In genomic region chr5:143638516-143639270, GRCm38 (mm10) we compare ENCODE assay signal across 8 mouse cellular contexts. TPM values are rescaled to one million over a fixed set of nuclear protein-coding genes. Genes with fewer than 3 reads are reported as not detected.
A peak's percentile ranks its signal among the peaks of the same experiment; 100 is the strongest.
DNase-seq lines count a peak whose midpoint lies in the region; ATAC-seq and TF ChIP-seq lines count a peak whose summit lies in the region.

No protein-coding gene starts in this region.

- no peak for TF ChIP-seq EP300 in heart, postnatal 0 days (IDR thresholded peaks at IDR 0.05; ENCODE audit: low read depth)
- no peak for TF ChIP-seq EP300 in stomach, postnatal 0 days (optimal IDR thresholded peaks at IDR 0.05)

- WGBS in heart, postnatal 0 days, result 27% methylated on average over 7 of the region's 7 CpGs
- 67% methylated on average over 7 of the region's 7 CpGs for WGBS in stomach, embryonic 14.5 days
- 56% methylated on average over 7 of the region's 7 CpGs for WGBS in stomach, postnatal 0 days
- 38% methylated on average over 7 of the region's 7 CpGs for WGBS in limb, embryonic 12.5 days

- peak overlapping the region; percentile 11 for H3K4me2 ChIP-seq in heart, postnatal 0 days (ENCODE audit: low read depth, low read length)
- H3K4me2 ChIP-seq in stomach, embryonic 14.5 days (replicated peaks; ENCODE audit: low read depth, low read length), result no peak overlapping the region
- H3K4me2 ChIP-seq in stomach, postnatal 0 days (replicated peaks; ENCODE audit: low read depth), result no peak overlapping the region
- peak overlapping the region; percentile 30 for H3K4me2 ChIP-seq in limb, embryonic 12.5 days

- no peaks in the 10 kb centered on the region for H3K27me3 ChIP-seq in heart, postnatal 0 days (ENCODE audit: control insufficient read depth, insufficient read depth, low read length)
- H3K27me3 ChIP-seq in stomach, embryonic 14.5 days (ENCODE audit: control insufficient read depth, insufficient read depth, low read length), result no peaks in the 10 kb centered on the region
- H3K27me3 ChIP-seq in stomach, postnatal 0 days (ENCODE audit: control insufficient read depth, insufficient read depth, low read length), result no peaks in the 10 kb centered on the region
- H3K27me3 ChIP-seq in limb, embryonic 12.5 days, result no peaks in the 10 kb centered on the region

- no peak overlapping the region for H3K4me3 ChIP-seq in heart, postnatal 0 days (ENCODE audit: low read depth, low read length)
- no peak overlapping the region for H3K4me3 ChIP-seq in stomach, embryonic 14.5 days (ENCODE audit: low read depth, low read length)
- no peak overlapping the region for H3K4me3 ChIP-seq in stomach, postnatal 0 days (ENCODE audit: low read depth, low read length)
- no peak overlapping the region for H3K4me3 ChIP-seq in limb, embryonic 12.5 days (replicated peaks)

- DNase-seq in heart, postnatal 0 days (ENCODE audit: low spot score), result no peak
- DNase-seq in heart, postnatal 14 days, result no peak
- no peak for DNase-seq in stomach, postnatal 0 days (ENCODE audit: low spot score)
- DNase-seq in urinary bladder, adult 18-20 months (ENCODE audit: low spot score in 2 of 2), result no peak
- no peak for DNase-seq in gastrocnemius, postnatal 36 days
- DNase-seq in urinary bladder, postnatal 25 days (ENCODE audit: low spot score), result no peak

- peak overlapping the region; percentile 70 for H3K27ac ChIP-seq in heart, postnatal 0 days (ENCODE audit: low read depth)
- peak overlapping the region; percentile 64 for H3K27ac ChIP-seq in stomach, embryonic 14.5 days (ENCODE audit: low read length)
- no peak overlapping the region for H3K27ac ChIP-seq in stomach, postnatal 0 days (replicated peaks)
- peak overlapping the region; percentile 85 for H3K27ac ChIP-seq in limb, embryonic 12.5 days

- TF ChIP-seq CTCF in heart, postnatal 0 days (IDR thresholded peaks at IDR 0.05; ENCODE audit: low read depth), result no peak
- TF ChIP-seq CTCF in stomach, postnatal 0 days (IDR thresholded peaks at IDR 0.05; ENCODE audit: low read depth), result no peak

- H3K9me3 ChIP-seq in heart, postnatal 0 days (replicated peaks; ENCODE audit: control insufficient read depth, low read length), result no peaks in the 10 kb centered on the region
- H3K9me3 ChIP-seq in stomach, embryonic 14.5 days (ENCODE audit: control insufficient read depth, low read depth, low read length), result no peaks in the 10 kb centered on the region
- no peaks in the 10 kb centered on the region for H3K9me3 ChIP-seq in stomach, postnatal 0 days (ENCODE audit: control insufficient read depth, low read length)
- no peaks in the 10 kb centered on the region for H3K9me3 ChIP-seq in limb, embryonic 12.5 days

- no peak overlapping the region for H3K9ac ChIP-seq in heart, postnatal 0 days (replicated peaks; ENCODE audit: low read depth, low read length)
- H3K9ac ChIP-seq in stomach, embryonic 14.5 days (replicated peaks; ENCODE audit: low read depth, low read length), result no peak overlapping the region
- no peak overlapping the region for H3K9ac ChIP-seq in stomach, postnatal 0 days (ENCODE audit: low read length)
- no peak overlapping the region for H3K9ac ChIP-seq in limb, embryonic 12.5 days (replicated peaks)

- intact Hi-C loops in heart, postnatal 14 days (cut with DNase I), result no loop called here
- intact Hi-C loops in gastrocnemius, postnatal 36 days (cut with DNase I), result no loop called here

- H3K36me3 ChIP-seq in heart, postnatal 0 days (replicated peaks; ENCODE audit: control insufficient read depth, insufficient read depth, low read length), result no peaks in the 10 kb centered on the region
- no peaks in the 10 kb centered on the region for H3K36me3 ChIP-seq in stomach, embryonic 14.5 days (ENCODE audit: control insufficient read depth, insufficient read depth, low read length)
- H3K36me3 ChIP-seq in stomach, postnatal 0 days (ENCODE audit: control insufficient read depth, insufficient read depth, low read length), result no peaks in the 10 kb centered on the region
- no peaks in the 10 kb centered on the region for H3K36me3 ChIP-seq in limb, embryonic 12.5 days

- H3K4me1 ChIP-seq in heart, postnatal 0 days (ENCODE audit: control insufficient read depth, insufficient read depth), result peaks cover 69% of the 10 kb centered on the region
- peaks cover 59% of the 10 kb centered on the region for H3K4me1 ChIP-seq in stomach, embryonic 14.5 days (ENCODE audit: control insufficient read depth, insufficient read depth, low read length)
- peaks cover 15% of the 10 kb centered on the region; the same call in 1 of the 2 replicates for H3K4me1 ChIP-seq in stomach, postnatal 0 days (replicated peaks; ENCODE audit: control insufficient read depth, insufficient read depth)
- peaks cover 88% of the 10 kb centered on the region for H3K4me1 ChIP-seq in limb, embryonic 12.5 days (replicated peaks)

- no peak for ATAC-seq in heart, postnatal 0 days (ENCODE audit: insufficient read depth, low read depth)
- ATAC-seq in stomach, embryonic 14.5 days (ENCODE audit: insufficient number of reproducible peaks, insufficient read depth, low FRiP score, low read depth), result no peak
- no peak for ATAC-seq in stomach, postnatal 0 days (ENCODE audit: low FRiP score, low TSS enrichment)
- no peak for ATAC-seq in limb, embryonic 12.5 days (ENCODE audit: insufficient number of reproducible peaks, insufficient read depth, low FRiP score, low TSS enrichment, low read depth)

RNA-seq across cellular contexts. Expression of gene Cyth3, which starts 16.4 kb away (rescaled TPM):
- 84.1 and 115 TPM in 2 replicates for total RNA-seq in heart, postnatal 0 days (2014; rRNA removed; ENCODE audit: low replicate concordance)
- polyA plus RNA-seq in heart, postnatal 0 days (2015; fragmentation: Nextera tagmentation; extraction: Ambion mirVana), result 42.8 and 45.2 TPM in 2 replicates
- 10 to 100 TPM; 62.2 to 66.8 TPM for total RNA-seq in heart, postnatal 14 days (2021)
- polyA plus RNA-seq in stomach, embryonic 14.5 days (2014; fragmentation: Nextera tagmentation; extraction: Ambion mirVana), result 50.9 and 52.6 TPM in 2 replicates
- 32.7 and 34.6 TPM in 2 replicates for polyA plus RNA-seq in stomach, postnatal 0 days (2015; fragmentation: Nextera tagmentation; extraction: Ambion mirVana)
- 53.2 and 55.5 TPM in 2 replicates for polyA plus RNA-seq in limb, embryonic 12.5 days (2016; fragmentation: Nextera tagmentation; extraction: Ambion mirVana)
- total RNA-seq in gastrocnemius, postnatal 36 days (2021), result 10 to 100 TPM; 12.2 to 13.8 TPM

Comparison
In these comparisons a context has a peak if more than half of its experiments do, and no peak if none do; other contexts are left out.
1. H3K4me2 ChIP-seq: peak in heart, postnatal 0 days (single experiment) and limb, embryonic 12.5 days (single experiment); none in stomach, embryonic 14.5 days (single experiment) and stomach, postnatal 0 days (single experiment).